ENCODE assay signal across 15 mouse cellular contexts in the genomic region with DNA sequence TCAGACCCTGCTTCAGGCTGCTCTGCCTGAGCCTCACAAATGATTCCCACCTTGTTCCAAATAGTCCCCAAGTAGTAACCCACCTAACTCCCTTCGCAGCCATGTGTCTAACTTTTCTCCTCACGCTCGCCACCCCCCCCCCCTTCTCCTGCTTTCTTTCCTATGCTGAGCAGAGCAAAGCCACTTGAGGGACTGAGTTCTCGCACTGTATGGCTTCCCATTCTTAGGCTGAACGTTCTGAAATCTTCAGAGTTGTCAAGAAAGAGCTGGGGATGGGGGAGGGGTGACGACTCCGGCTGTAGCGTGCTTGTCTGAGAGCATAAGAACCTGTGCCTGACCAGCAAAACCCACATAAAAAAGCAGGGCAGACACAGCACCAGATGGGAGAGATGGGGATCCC.
A peak's percentile ranks its signal among the peaks of the same experiment; 100 is the strongest.
DNase-seq lines count a peak whose midpoint lies in the region; ATAC-seq lines count a peak whose summit lies in the region.
"Had no signal": no experiment of that assay in that cellular context is flagged by ENCODE, and none has a peak within 500 bp of the region (broad histone marks: within the 10 kb centered on the region; RNA-seq: fewer than 3 reads in every experiment).

No protein-coding gene starts in this region.

- no peak overlapping the region for H3K4me2 ChIP-seq in forebrain, embryonic 13.5 days
- H3K4me2 ChIP-seq in forebrain, embryonic 12.5 days = no peak overlapping the region
- H3K4me2 ChIP-seq in hindbrain, embryonic 14.5 days (replicated peaks) = no peak overlapping the region
- H3K4me2 ChIP-seq: limb, embryonic 13.5 days; liver, embryonic 15.5 days had no signal

- H3K4me3 ChIP-seq in forebrain, embryonic 13.5 days = no peak overlapping the region
- H3K4me3 ChIP-seq in forebrain, embryonic 12.5 days (replicated peaks) = no peak overlapping the region
- H3K4me3 ChIP-seq in hindbrain, embryonic 14.5 days (replicated peaks; ENCODE audit: low read length) = no peak overlapping the region
- H3K4me3 ChIP-seq: limb, embryonic 13.5 days; liver, embryonic 15.5 days; megakaryocyte, embryonic 14.5 days had no signal

- 0 out of 2 replicates have a peak, but pooled peaks have one; percentile 19 for ATAC-seq in forebrain, embryonic 13.5 days
- ATAC-seq in forebrain, embryonic 12.5 days (ENCODE audit: low FRiP score) = no peak
- no peak for ATAC-seq in hindbrain, embryonic 14.5 days (ENCODE audit: low FRiP score)

- H3K9ac ChIP-seq in forebrain, embryonic 13.5 days = no peak overlapping the region
- H3K9ac ChIP-seq in forebrain, embryonic 12.5 days = no peak overlapping the region
- 0 out of 2 replicates have a peak overlapping the region, but pooled peaks have one; percentile 22 for H3K9ac ChIP-seq in hindbrain, embryonic 14.5 days
- H3K9ac ChIP-seq: limb, embryonic 13.5 days; liver, embryonic 15.5 days had no signal

- peaks cover 12% of the 10 kb centered on the region for H3K4me1 ChIP-seq in forebrain, embryonic 13.5 days
- peaks cover 23% of the 10 kb centered on the region for H3K4me1 ChIP-seq in forebrain, embryonic 12.5 days
- H3K4me1 ChIP-seq in hindbrain, embryonic 14.5 days (replicated peaks; ENCODE audit: control insufficient read depth, insufficient read depth, low read length) = peaks cover 13% of the 10 kb centered on the region
- H3K4me1 ChIP-seq: limb, embryonic 13.5 days; megakaryocyte, embryonic 14.5 days had no signal

- H3K36me3 ChIP-seq in forebrain, embryonic 13.5 days (ENCODE audit: poor library complexity, severe bottlenecking) = no peaks in the 10 kb centered on the region
- no peaks in the 10 kb centered on the region for H3K36me3 ChIP-seq in forebrain, embryonic 12.5 days (replicated peaks)
- no peaks in the 10 kb centered on the region for H3K36me3 ChIP-seq in hindbrain, embryonic 14.5 days (replicated peaks; ENCODE audit: control insufficient read depth, insufficient read depth)
- H3K36me3 ChIP-seq: limb, embryonic 13.5 days; liver, embryonic 15.5 days had no signal

- DNase-seq in right cerebral cortex, postnatal 10 days (ENCODE audit: low spot score in 2 of 2) = peak; percentile 52 to 63
- DNase-seq in right cerebral cortex, postnatal 25 days = no peak
- no peak for DNase-seq in hindbrain, embryonic 14.5 days (ENCODE audit: low spot score)
- DNase-seq in retina, postnatal 1 day = peak; percentile 37
- DNase-seq in kidney, postnatal 14 days = no peak
- DNase-seq in layer of hippocampus, adult 11-12 months (ENCODE audit: low spot score) = no peak
- DNase-seq: B cell, adult 2 months; cerebellum, adult 11 months; kidney, adult 18-20 months; kidney, postnatal 25 days had no signal

- WGBS in forebrain, embryonic 13.5 days = 39% methylated on average over 8 of the region's 8 CpGs
- 38% methylated on average over 8 of the region's 8 CpGs for WGBS in forebrain, embryonic 12.5 days
- WGBS in hindbrain, embryonic 14.5 days = 45% methylated on average over 8 of the region's 8 CpGs

- no peaks in the 10 kb centered on the region for H3K27me3 ChIP-seq in forebrain, embryonic 13.5 days
- no peaks in the 10 kb centered on the region for H3K27me3 ChIP-seq in forebrain, embryonic 12.5 days
- H3K27me3 ChIP-seq in hindbrain, embryonic 14.5 days (ENCODE audit: control insufficient read depth, insufficient read depth, low read length) = no peaks in the 10 kb centered on the region
- H3K27me3 ChIP-seq: limb, embryonic 13.5 days; liver, embryonic 15.5 days had no signal

- no peaks in the 10 kb centered on the region for H3K9me3 ChIP-seq in forebrain, embryonic 13.5 days (replicated peaks)
- no peaks in the 10 kb centered on the region for H3K9me3 ChIP-seq in forebrain, embryonic 12.5 days
- H3K9me3 ChIP-seq in hindbrain, embryonic 14.5 days (ENCODE audit: control insufficient read depth, low read length) = no peaks in the 10 kb centered on the region
- H3K9me3 ChIP-seq: limb, embryonic 13.5 days; liver, embryonic 15.5 days had no signal

- H3K27ac ChIP-seq in forebrain, embryonic 13.5 days = no peak overlapping the region
- no peak overlapping the region for H3K27ac ChIP-seq in forebrain, embryonic 12.5 days
- H3K27ac ChIP-seq in hindbrain, embryonic 14.5 days = peak overlapping the region; percentile 39; the same call in 1 of the 2 replicates
- H3K27ac ChIP-seq: limb, embryonic 13.5 days; liver, embryonic 15.5 days had no signal

Comparison
In these comparisons a context has a peak if more than half of its experiments do, and no peak if none do; other contexts are left out.
1. DNase-seq: peak in right cerebral cortex, postnatal 10 days (2 of 2) and retina, postnatal 1 day (single experiment); none in right cerebral cortex, postnatal 25 days (single experiment), hindbrain, embryonic 14.5 days (single experiment), kidney, postnatal 14 days (single experiment) and layer of hippocampus, adult 11-12 months (single experiment).